ENCODE assay signal across 24 mouse cellular contexts in genomic region chr1:139029521-139029920, GRCm38 (mm10).
DNase-seq lines count a peak whose midpoint lies in the region; ATAC-seq and TF ChIP-seq lines count a peak whose summit lies in the region.
"Had no signal": no experiment of that assay in that cellular context is flagged by ENCODE, and none has a peak within 500 bp of the region (broad histone marks: within the 10 kb centered on the region; RNA-seq: fewer than 3 reads in every experiment).

No protein-coding gene starts in this region.

- no peaks in the 10 kb centered on the region for H3K27me3 ChIP-seq in kidney, adult 2 months (replicated peaks; ENCODE audit: control insufficient read depth, insufficient read depth, low read length)
- no peaks in the 10 kb centered on the region for H3K27me3 ChIP-seq in lung, postnatal 0 days (replicated peaks; ENCODE audit: insufficient read depth, low read length)
- no peaks in the 10 kb centered on the region for H3K27me3 ChIP-seq in heart, embryonic 15.5 days
- H3K27me3 ChIP-seq: embryonic facial prominence, embryonic 12.5 days; intestine, embryonic 15.5 days; kidney, embryonic 15.5 days had no signal

- no peak for TF ChIP-seq EP300 in lung, postnatal 0 days (IDR thresholded peaks at IDR 0.05)

- no peak for ATAC-seq in lung, postnatal 0 days
- peak; percentile 47; the same call in 1 of the 2 replicates for ATAC-seq in heart, embryonic 15.5 days (replicated peaks; ENCODE audit: insufficient number of reproducible peaks, insufficient read depth, low FRiP score, low read depth)
- ATAC-seq: activated CD4-positive, CD25-positive, alpha-beta regulatory T cell, adult 4 months; forebrain, postnatal 0 days; hindbrain, embryonic 16.5 days; intestine, embryonic 15.5 days; midbrain, embryonic 16.5 days had no signal

- H3K4me2 ChIP-seq in lung, postnatal 0 days (replicated peaks; ENCODE audit: low read depth, low read length): no peak overlapping the region
- H3K4me2 ChIP-seq in heart, embryonic 15.5 days: no peak overlapping the region
- H3K4me2 ChIP-seq: embryonic facial prominence, embryonic 12.5 days; intestine, embryonic 15.5 days; kidney, embryonic 15.5 days; lung, embryonic 14.5 days had no signal

- no peak overlapping the region for H3K27ac ChIP-seq in kidney, adult 2 months (ENCODE audit: insufficient read depth, low read depth, low read length)
- no peak overlapping the region for H3K27ac ChIP-seq in lung, postnatal 0 days (ENCODE audit: low read length)
- H3K27ac ChIP-seq in heart, embryonic 15.5 days: peak overlapping the region; percentile 63
- H3K27ac ChIP-seq: embryonic facial prominence, embryonic 12.5 days; intestine, embryonic 15.5 days; kidney, embryonic 15.5 days; left cerebral cortex, adult 2 months had no signal

- no peak for TF ChIP-seq POLR2A in kidney, adult 2 months (IDR thresholded peaks at IDR 0.05; ENCODE audit: low read depth, low read length)

- H3K9me3 ChIP-seq in lung, postnatal 0 days (ENCODE audit: low read length): no peaks in the 10 kb centered on the region
- H3K9me3 ChIP-seq in heart, embryonic 15.5 days (replicated peaks): no peaks in the 10 kb centered on the region
- H3K9me3 ChIP-seq: embryonic facial prominence, embryonic 12.5 days; intestine, embryonic 15.5 days; kidney, embryonic 15.5 days had no signal

- peak; percentile 5 for DNase-seq in kidney, adult 2 months
- no peak for DNase-seq in kidney, postnatal 4 days
- peak; percentile 7 for DNase-seq in lung, postnatal 0 days (ENCODE audit: low spot score)
- DNase-seq in lung, postnatal 14 days: no peak
- no peak for DNase-seq in right cerebral cortex, adult 18-20 months
- no peak for DNase-seq in gastrocnemius, adult 18-20 months (ENCODE audit: low spot score)
- DNase-seq: adrenal gland, adult 8-10 months; cerebellum, adult 18-20 months; cerebellum, postnatal 25 days; forebrain, postnatal 0 days; gastrocnemius, postnatal 25 days; lung, embryonic 14.5 days; lung, postnatal 4 days; thymus, adult 18-20 months; thymus, postnatal 36 days had no signal

- no peak overlapping the region for H3K9ac ChIP-seq in lung, postnatal 0 days (replicated peaks; ENCODE audit: low read depth)
- no peak overlapping the region for H3K9ac ChIP-seq in heart, embryonic 15.5 days
- H3K9ac ChIP-seq: embryonic facial prominence, embryonic 12.5 days; forebrain, postnatal 0 days; intestine, embryonic 15.5 days; kidney, embryonic 15.5 days; lung, embryonic 14.5 days had no signal

- no peak overlapping the region for H3K4me3 ChIP-seq in kidney, adult 2 months (ENCODE audit: insufficient read depth, low read depth, low read length)
- H3K4me3 ChIP-seq in lung, postnatal 0 days (ENCODE audit: low read depth, low read length): no peak overlapping the region
- H3K4me3 ChIP-seq in heart, embryonic 15.5 days: no peak overlapping the region
- H3K4me3 ChIP-seq: embryonic facial prominence, embryonic 12.5 days; intestine, embryonic 15.5 days; kidney, embryonic 15.5 days; left cerebral cortex, adult 2 months; myocyte had no signal

- no peak for TF ChIP-seq CTCF in kidney, adult 2 months (conservative IDR thresholded peaks at IDR 0.05; ENCODE audit: insufficient read depth, insufficient read length, low read depth, low read length)
- TF ChIP-seq CTCF in lung, postnatal 0 days (IDR thresholded peaks at IDR 0.05): no peak

- H3K36me3 ChIP-seq in kidney, adult 2 months (ENCODE audit: control insufficient read depth, insufficient read depth, low read length): no peaks in the 10 kb centered on the region
- no peaks in the 10 kb centered on the region for H3K36me3 ChIP-seq in lung, postnatal 0 days (ENCODE audit: insufficient read depth, low read length)
- H3K36me3 ChIP-seq in heart, embryonic 15.5 days: no peaks in the 10 kb centered on the region
- H3K36me3 ChIP-seq: embryonic facial prominence, embryonic 12.5 days; intestine, embryonic 15.5 days; kidney, embryonic 15.5 days had no signal

- H3K4me1 ChIP-seq in kidney, adult 2 months (ENCODE audit: control insufficient read depth, insufficient read depth, low read length): peaks cover 4% of the 10 kb centered on the region; the same call in 1 of the 2 replicates
- H3K4me1 ChIP-seq in lung, postnatal 0 days (ENCODE audit: insufficient read depth, low read depth, low read length): no peaks in the 10 kb centered on the region
- H3K4me1 ChIP-seq in heart, embryonic 15.5 days (replicated peaks): peaks cover 14% of the 10 kb centered on the region
- H3K4me1 ChIP-seq: embryonic facial prominence, embryonic 12.5 days; intestine, embryonic 15.5 days had no signal

Comparison
In these comparisons a context has a peak if more than half of its experiments do, and no peak if none do; other contexts are left out.
1. DNase-seq: peak in kidney, adult 2 months (single experiment) and lung, postnatal 0 days (single experiment); none in kidney, postnatal 4 days (0 of 2), lung, postnatal 14 days (single experiment), right cerebral cortex, adult 18-20 months (single experiment) and gastrocnemius, adult 18-20 months (single experiment).